Mouse (Mus musculus) layer of hippocampus, adult 18-20 months (tissue): ENCODE results near the gene Fgf13. TPM values are rescaled to one million over a fixed set of nuclear protein-coding genes. Genes with fewer than 3 reads are reported as not detected.
A peak's percentile ranks its signal among the peaks of the same experiment; 100 is the strongest.

ENCODE experiments used
- DNase-seq, 2 experiments: peaks; one replicate each; pipeline ENCODE4 v3.0.0; 2022; ENCODE audit warnings: low spot score in 2 of 2
- long read RNA-seq: library from polyadenylated mRNA; stranded (forward); transcript quantifications from one replicate; pipeline ENCODE4 v2.0.0, GENCODE M21; 2021
- total RNA-seq, 2 experiments: library from RNA; stranded (reverse); gene quantifications; 2 replicates each; pipeline ENCODE4 v1.2.3; 2021

The Fgf13 gene
- total RNA-seq = 100 to 1,000 TPM; 202 to 216 TPM
- long read RNA-seq, transcript Fgf13-201 (5 exons, 2,499 nt) = major isoform, 170 of 177 reads
- long read RNA-seq, partial matches to known transcripts = 1 of 177 reads
- long read RNA-seq, other reads (novel, unspliced or antisense) = 6 of 177 reads

- DNase-seq = peak in 1 of 2 experiments; percentile 9
These were observed at the start of gene Fgf13 for GRCm38 (mm10) chrX:59567695-59568431. Fgf13 (minus strand) TSS chrX:59568071.

- DNase-seq = peak in 1 of 2 experiments; percentile 1
These were observed 38.7 kb upstream of the Fgf13 start for GRCm38 (mm10) chrX:59606535-59606934.

GRCm38 (mm10) chrX:59589050-59589449 lies 21.2 kb upstream of the Fgf13 start:
- DNase-seq = no peak

GRCm38 (mm10) chrX:59585508-59586186 lies 17.8 kb upstream of the Fgf13 start:
- DNase-seq = no peak

- no peak for DNase-seq
These were observed 16.2 kb upstream of the Fgf13 start for GRCm38 (mm10) chrX:59584034-59584433.

GRCm38 (mm10) chrX:59566826-59567694 lies 811 bp downstream of the Fgf13 start:
- DNase-seq = peak in 1 of 2 experiments; percentile 18

GRCm38 (mm10) chrX:59566017-59566679 lies 1.7 kb downstream of the Fgf13 start:
- peak in 1 of 2 experiments; percentile 1 for DNase-seq

GRCm38 (mm10) chrX:59547931-59548330 lies 19.9 kb downstream of the Fgf13 start:
- DNase-seq = no peak

- no peak for DNase-seq
These were observed 59.6 kb downstream of the Fgf13 start for GRCm38 (mm10) chrX:59508273-59508672.

- no peak for DNase-seq
These were observed 74.5 kb downstream of the Fgf13 start for GRCm38 (mm10) chrX:59493388-59493787.

GRCm38 (mm10) chrX:59485426-59485825 lies 82.4 kb downstream of the Fgf13 start:
- no peak for DNase-seq

GRCm38 (mm10) chrX:59402596-59403285 lies 165.1 kb downstream of the Fgf13 start:
- no peak for DNase-seq

GRCm38 (mm10) chrX:59290916-59291411 lies 276.9 kb downstream of the Fgf13 start:
- DNase-seq = no peak

GRCm38 (mm10) chrX:59251576-59251975 lies 316.3 kb downstream of the Fgf13 start:
- no peak for DNase-seq

GRCm38 (mm10) chrX:59243752-59244151 lies 324.1 kb downstream of the Fgf13 start:
- DNase-seq = no peak

- DNase-seq = no peak
These were observed 324.7 kb downstream of the Fgf13 start for GRCm38 (mm10) chrX:59243176-59243575.

- DNase-seq = no peak
These were observed 326.5 kb downstream of the Fgf13 start for GRCm38 (mm10) chrX:59241460-59241747.

GRCm38 (mm10) chrX:59240683-59241459 lies 327.0 kb downstream of the Fgf13 start:
- DNase-seq = no peak

- no peak for DNase-seq
These were observed 347.2 kb downstream of the Fgf13 start for GRCm38 (mm10) chrX:59220675-59221074.
